8 mouse cellular contexts compared by ENCODE assay signal in the genomic region with DNA sequence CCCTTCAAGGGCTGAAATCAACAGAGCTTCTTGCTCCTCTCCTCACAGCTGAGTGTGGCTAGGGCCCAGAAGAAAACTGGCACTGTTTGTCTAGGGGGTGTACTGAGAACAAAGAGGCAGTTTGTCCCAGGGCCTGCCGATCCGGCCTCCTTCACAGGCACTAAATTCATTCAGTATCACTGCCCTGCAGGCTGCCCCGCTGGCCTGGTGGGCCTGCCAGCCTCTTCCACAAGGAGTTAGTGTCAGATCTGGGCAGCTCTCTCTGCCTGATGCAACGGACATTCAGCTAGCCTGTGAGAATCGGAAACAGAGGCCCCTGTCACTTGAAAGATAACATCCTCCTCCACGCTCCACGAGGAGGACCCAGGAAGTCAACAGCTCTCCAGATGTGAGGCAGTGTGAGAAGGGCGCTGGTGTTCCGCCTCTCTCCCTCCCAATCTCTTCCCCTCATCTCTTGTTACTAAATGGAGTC.
DNase-seq lines count a peak whose midpoint lies in the region; ATAC-seq and TF ChIP-seq lines count a peak whose summit lies in the region.

No protein-coding gene starts in this region.

- no peaks in the 10 kb centered on the region for H3K36me3 ChIP-seq in erythroblast, embryonic 14.5 days (ENCODE audit: control insufficient read depth)
- no peaks in the 10 kb centered on the region for H3K36me3 ChIP-seq in heart, adult 2 months (ENCODE audit: control insufficient read depth, insufficient read depth, low read length)
- H3K36me3 ChIP-seq in liver, embryonic 16.5 days (ENCODE audit: control insufficient read depth, insufficient read depth), result no peaks in the 10 kb centered on the region
- no peaks in the 10 kb centered on the region for H3K36me3 ChIP-seq in stomach, embryonic 14.5 days (ENCODE audit: control insufficient read depth, insufficient read depth, low read length)

- H3K9ac ChIP-seq in heart, adult 2 months (ENCODE audit: low read depth, low read length), result no peak overlapping the region
- peak overlapping the region; percentile 8 for H3K9ac ChIP-seq in liver, embryonic 16.5 days (ENCODE audit: low read depth, low read length)
- H3K9ac ChIP-seq in stomach, embryonic 14.5 days (replicated peaks; ENCODE audit: low read depth, low read length), result no peak overlapping the region

- TF ChIP-seq POLR2A in heart, adult 2 months (IDR thresholded peaks at IDR 0.05; ENCODE audit: insufficient read depth, low read depth, low read length), result no peak

- H3K79me2 ChIP-seq in heart, adult 2 months (replicated peaks; ENCODE audit: control insufficient read depth, insufficient read depth, low read length), result no peaks in the 10 kb centered on the region

- peak; percentile 41 to 68 for DNase-seq in cerebellum, postnatal 10 days
- DNase-seq in heart, adult 2 months, result peak; percentile 37
- peak; percentile 73 to 88 for DNase-seq in layer of hippocampus, adult 8-10 months (ENCODE audit: low spot score in 2 of 2)
- no peak for DNase-seq in ovary, postnatal 36 days (ENCODE audit: low spot score)

- no peak for ATAC-seq in erythroblast, adult 5-6 weeks (replicated peaks; ENCODE audit: low FRiP score, poor library complexity, severe bottlenecking)
- peak; percentile 85 for ATAC-seq in liver, embryonic 16.5 days (ENCODE audit: low read depth)
- ATAC-seq in stomach, embryonic 14.5 days (ENCODE audit: insufficient number of reproducible peaks, insufficient read depth, low FRiP score, low read depth), result 0 out of 2 replicates have a peak, but pooled peaks have one; percentile 49

- intact Hi-C loops in heart, adult 2 months (cut with DNase I), result no loop called here

- H3K27me3 ChIP-seq in erythroblast, embryonic 14.5 days (ENCODE audit: control insufficient read depth), result no peaks in the 10 kb centered on the region
- no peaks in the 10 kb centered on the region for H3K27me3 ChIP-seq in heart, adult 2 months (ENCODE audit: control insufficient read depth, insufficient read depth, low read length)
- H3K27me3 ChIP-seq in liver, embryonic 16.5 days (ENCODE audit: control insufficient read depth, insufficient read depth, low read depth, low read length), result no peaks in the 10 kb centered on the region
- no peaks in the 10 kb centered on the region for H3K27me3 ChIP-seq in stomach, embryonic 14.5 days (ENCODE audit: control insufficient read depth, insufficient read depth, low read length)

- no peak for TF ChIP-seq EP300 in heart, adult 2 months (IDR thresholded peaks at IDR 0.05; ENCODE audit: insufficient read depth, low read depth, low read length)

- H3K4me3 ChIP-seq in erythroblast, embryonic 14.5 days (replicated peaks), result peak overlapping the region; percentile 39
- no peak overlapping the region for H3K4me3 ChIP-seq in heart, adult 2 months
- H3K4me3 ChIP-seq in liver, embryonic 16.5 days (ENCODE audit: low read depth, low read length), result no peak overlapping the region
- H3K4me3 ChIP-seq in stomach, embryonic 14.5 days (ENCODE audit: low read depth, low read length), result no peak overlapping the region

- H3K4me1 ChIP-seq in erythroblast, embryonic 14.5 days (ENCODE audit: control insufficient read depth), result peaks cover 33% of the 10 kb centered on the region
- H3K4me1 ChIP-seq in heart, adult 2 months (ENCODE audit: control insufficient read depth, insufficient read depth, low read length), result no peaks in the 10 kb centered on the region
- H3K4me1 ChIP-seq in liver, embryonic 16.5 days (ENCODE audit: control insufficient read depth, low read depth, low read length), result peaks cover 15% of the 10 kb centered on the region
- H3K4me1 ChIP-seq in stomach, embryonic 14.5 days (ENCODE audit: control insufficient read depth, insufficient read depth, low read length), result no peaks in the 10 kb centered on the region

- WGBS in heart, adult 2 months, result 19% methylated on average over 9 of the region's 9 CpGs
- 12% methylated on average over 9 of the region's 9 CpGs for WGBS in liver, embryonic 16.5 days (ENCODE audit: insufficient replicate concordance)
- WGBS in stomach, embryonic 14.5 days, result 34% methylated on average over 9 of the region's 9 CpGs

- TF ChIP-seq CTCF in heart, adult 2 months (IDR thresholded peaks at IDR 0.05), result no peak

- peaks cover 2% of the 10 kb centered on the region for H3K9me3 ChIP-seq in erythroblast, embryonic 14.5 days (ENCODE audit: control insufficient read depth, low read length)
- no peaks in the 10 kb centered on the region for H3K9me3 ChIP-seq in liver, embryonic 16.5 days (replicated peaks; ENCODE audit: control insufficient read depth, low read length)
- peaks cover 2% of the 10 kb centered on the region; the same call in 1 of the 2 replicates for H3K9me3 ChIP-seq in stomach, embryonic 14.5 days (ENCODE audit: control insufficient read depth, low read depth, low read length)

- peak overlapping the region; percentile 40 for H3K4me2 ChIP-seq in liver, embryonic 16.5 days (ENCODE audit: low read depth, low read length)
- H3K4me2 ChIP-seq in stomach, embryonic 14.5 days (replicated peaks; ENCODE audit: low read depth, low read length), result no peak overlapping the region

- H3K27ac ChIP-seq in heart, adult 2 months, result peak overlapping the region; percentile 43; the same call in 1 of the 2 replicates
- peak overlapping the region; percentile 57 for H3K27ac ChIP-seq in liver, embryonic 16.5 days (ENCODE audit: low read length)
- H3K27ac ChIP-seq in stomach, embryonic 14.5 days (ENCODE audit: low read length), result no peak overlapping the region
